Mouse (Mus musculus) midbrain, embryonic 14.5 days (tissue): ENCODE results near the gene Atp2a2. TPM values are rescaled to one million over a fixed set of nuclear protein-coding genes. Genes with fewer than 3 reads are reported as not detected.

ENCODE experiments used
- ATAC-seq: fragments of 200-750 bp; cut with Nextera tagmentation; 2 replicates; pipeline ENCODE4 v1.8.0; 2017; ENCODE audit warnings: moderate number of reproducible peaks, moderate library complexity; ENCODE audit not compliant: low FRiP score, low TSS enrichment
- DNase-seq: peaks from one replicate; pipeline ENCODE4 v3.0.0-alpha.2; 2015
- H3K27ac ChIP-seq: fragments of 300-500 bp; sonication (generic); replicated peaks from 2 replicates; pipeline ENCODE4 v1.5.1; 2014; ENCODE audit warnings: mild to moderate bottlenecking, low read depth, low read length, moderate library complexity
- H3K27me3 ChIP-seq: fragments of 300-500 bp; sonication (generic); 2 replicates; pipeline ENCODE4 v1.6.1; 2014; ENCODE audit warnings: low read length, control low read depth, mixed read lengths; ENCODE audit not compliant: control insufficient read depth, insufficient read depth
- H3K36me3 ChIP-seq: fragments of 300-500 bp; sonication (generic); 2 replicates; pipeline ENCODE4 v1.6.1; 2014; ENCODE audit warnings: low read length, control low read depth; ENCODE audit not compliant: control insufficient read depth, insufficient read depth
- H3K4me1 ChIP-seq: fragments of 300-500 bp; sonication (generic); 2 replicates; pipeline ENCODE4 v1.6.1; 2014; ENCODE audit warnings: mild to moderate bottlenecking, antibody characterized with exemption, low read length, control low read depth; ENCODE audit not compliant: control insufficient read depth, insufficient read depth
- H3K4me2 ChIP-seq: fragments of 300-500 bp; sonication (generic); 2 replicates; pipeline ENCODE4 v1.6.1; 2014; ENCODE audit warnings: mild to moderate bottlenecking, low read length, moderate library complexity
- H3K4me3 ChIP-seq: fragments of 300-500 bp; sonication (generic); replicated peaks from 2 replicates; pipeline ENCODE4 v1.5.1; 2014; ENCODE audit warnings: low read depth, low read length
- H3K9ac ChIP-seq: fragments of 300-500 bp; sonication (generic); replicated peaks from 2 replicates; pipeline ENCODE4 v1.6.1; 2014; ENCODE audit warnings: mild to moderate bottlenecking, low read length, moderate library complexity
- H3K9me3 ChIP-seq: fragments of 300-500 bp; sonication (generic); 2 replicates; pipeline ENCODE4 v1.6.1; 2016; ENCODE audit warnings: low read length, control low read depth, mixed read lengths; ENCODE audit not compliant: control insufficient read depth
- WGBS: fragments of 180-500 bp; shearing (Covaris S2); extraction: QIAGEN DNeasy Blood & Tissue Kit; methylation state at CpG from one replicate; pipeline ENCODE4 v1.1.7; 2014; 5-methylcytosine and 5-hydroxymethylcytosine counted together
- polyA plus RNA-seq: library from polyadenylated mRNA; unstranded; fragments of >200 nt; fragmentation: Nextera tagmentation; extraction: Ambion mirVana; gene quantifications from 2 replicates; pipeline ENCODE4 v1.2.1, GENCODE M21; 2014

Atp2a2 gene
- polyA plus RNA-seq, 1 experiment from 2014 or later, result 59.3 TPM

DNA sequence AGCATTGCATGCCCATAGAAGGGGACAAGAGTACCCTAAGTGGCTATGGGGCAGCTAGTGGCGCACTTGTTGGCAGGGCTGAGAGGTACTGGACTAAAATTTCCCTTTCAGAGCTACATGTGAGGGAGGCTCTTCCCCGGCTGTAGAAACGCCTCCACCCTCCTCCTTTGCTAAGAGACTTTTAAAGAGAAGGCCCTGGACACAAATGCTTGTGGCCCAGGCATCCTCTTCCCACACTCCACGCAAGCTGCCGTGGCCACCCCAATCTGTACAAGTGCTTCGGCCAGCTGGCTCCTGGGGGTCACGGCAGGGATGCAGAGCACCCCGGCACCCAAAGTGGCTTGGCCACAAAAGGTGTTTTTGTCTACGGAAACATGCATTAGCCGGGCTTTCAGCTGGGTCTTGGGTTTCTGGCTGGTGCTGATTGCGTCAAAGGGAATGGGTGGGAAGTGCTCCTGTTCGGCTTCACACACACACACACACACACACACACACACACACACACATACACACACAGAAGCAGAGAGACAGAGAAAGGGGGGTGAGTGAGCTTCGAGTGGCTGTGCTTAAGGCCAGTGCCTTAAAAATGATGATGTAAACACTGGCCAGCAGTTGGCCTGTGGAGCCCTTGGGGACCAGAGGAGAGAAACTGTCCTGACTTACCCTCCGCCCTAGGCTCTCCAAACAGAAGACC, 23.4 kb upstream of the Atp2a2 start:
- no peak overlapping the region for H3K27ac ChIP-seq
- no peak overlapping the region for H3K4me3 ChIP-seq
- H3K36me3 ChIP-seq, result no peaks in the 10 kb centered on the region
- H3K9me3 ChIP-seq, result no peaks in the 10 kb centered on the region
- ATAC-seq (no peak), DNase-seq (no peak)
- 84% methylated on average over 14 of the region's 14 CpGs for WGBS
- no peaks in the 10 kb centered on the region for H3K4me1 ChIP-seq
- no peaks in the 10 kb centered on the region for H3K27me3 ChIP-seq
- H3K4me2 ChIP-seq, result no peak overlapping the region
- H3K9ac ChIP-seq, result no peak overlapping the region

DNA sequence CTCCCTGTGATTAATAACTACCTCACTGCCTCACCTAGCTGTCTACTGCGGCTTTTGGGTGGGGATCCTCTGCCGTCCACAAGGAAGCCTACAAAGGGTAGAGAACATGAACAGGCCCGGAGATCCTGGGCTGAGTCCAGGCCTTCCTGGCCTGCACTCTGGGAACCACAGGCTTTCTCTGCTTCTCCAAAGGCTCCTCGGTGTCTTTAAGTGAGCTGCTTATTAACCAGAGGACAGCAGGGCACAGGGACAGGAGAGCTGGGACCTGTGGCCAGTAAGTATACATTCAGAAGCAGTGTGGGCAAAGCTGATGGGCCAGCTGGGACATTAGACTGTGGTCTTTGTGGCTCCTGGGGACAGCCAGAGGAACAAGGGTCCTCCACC, 22.8 kb upstream of the Atp2a2 start:
- Histone ChIP-seq H3K27ac (no peak overlapping the region), H3K9me3 (no peaks in the 10 kb centered on the region), H3K36me3 (no peaks in the 10 kb centered on the region), H3K9ac (no peak overlapping the region), H3K4me3 (no peak overlapping the region), H3K4me1 (no peaks in the 10 kb centered on the region), H3K4me2 (no peak overlapping the region), H3K27me3 (no peaks in the 10 kb centered on the region)
- no peak for ATAC-seq
- WGBS, result 86% methylated on average over 4 of the region's 4 CpGs
- DNase-seq, result no peak

DNA sequence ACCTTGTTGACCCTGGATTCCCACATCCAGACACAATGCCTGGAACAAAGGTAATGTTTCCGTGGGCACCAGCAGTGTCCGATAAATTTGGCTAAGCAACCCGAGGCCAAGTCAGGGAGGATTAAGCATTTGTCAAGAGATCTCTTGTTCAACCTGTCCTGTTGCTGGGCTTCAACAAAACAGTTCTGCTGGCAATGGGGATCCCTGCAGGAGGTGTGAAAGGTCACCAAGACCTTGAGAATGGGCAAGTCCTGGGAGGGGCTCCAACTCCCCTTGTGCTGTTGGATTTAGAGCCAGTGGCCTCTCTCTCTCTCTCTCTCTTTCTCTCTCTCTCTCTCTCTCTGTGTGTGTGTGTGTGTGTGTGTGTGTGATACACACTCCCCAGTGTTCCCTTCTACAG, 22.2 kb upstream of the Atp2a2 start:
- H3K27me3 ChIP-seq, result no peaks in the 10 kb centered on the region
- no peak overlapping the region for H3K4me2 ChIP-seq
- ATAC-seq (no peak), DNase-seq (no peak)
- no peak overlapping the region for H3K4me3 ChIP-seq
- H3K4me1 ChIP-seq, result no peaks in the 10 kb centered on the region
- H3K9me3 ChIP-seq, result no peaks in the 10 kb centered on the region
- no peaks in the 10 kb centered on the region for H3K36me3 ChIP-seq
- 33% methylated on average over 3 of the region's 3 CpGs for WGBS
- H3K9ac ChIP-seq, result no peak overlapping the region
- no peak overlapping the region for H3K27ac ChIP-seq

DNA sequence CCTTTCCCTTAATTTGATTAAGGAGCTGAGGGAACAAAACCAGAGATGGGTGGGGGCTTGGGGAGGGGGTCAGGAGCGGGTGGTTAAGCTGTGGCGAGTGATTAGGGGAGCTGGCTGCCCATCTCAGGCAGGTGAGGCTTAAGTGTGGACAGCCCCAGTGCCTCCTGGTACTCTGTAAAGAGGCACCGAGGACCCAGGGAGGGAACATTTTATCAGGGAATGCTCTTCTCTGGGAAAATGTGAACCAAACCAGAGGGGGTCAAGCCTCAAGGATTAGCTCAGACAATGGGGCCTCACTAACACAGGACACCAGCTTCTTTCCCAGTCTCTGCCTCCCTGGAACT, 19.1 kb upstream of the Atp2a2 start:
- no peak for ATAC-seq
- 39% methylated on average over 3 of the region's 3 CpGs for WGBS
- Histone ChIP-seq H3K9ac (no peak overlapping the region), H3K36me3 (no peaks in the 10 kb centered on the region), H3K27me3 (no peaks in the 10 kb centered on the region), H3K9me3 (no peaks in the 10 kb centered on the region), H3K27ac (no peak overlapping the region), H3K4me2 (no peak overlapping the region), H3K4me1 (no peaks in the 10 kb centered on the region), H3K4me3 (no peak overlapping the region)
- DNase-seq, result no peak

DNA sequence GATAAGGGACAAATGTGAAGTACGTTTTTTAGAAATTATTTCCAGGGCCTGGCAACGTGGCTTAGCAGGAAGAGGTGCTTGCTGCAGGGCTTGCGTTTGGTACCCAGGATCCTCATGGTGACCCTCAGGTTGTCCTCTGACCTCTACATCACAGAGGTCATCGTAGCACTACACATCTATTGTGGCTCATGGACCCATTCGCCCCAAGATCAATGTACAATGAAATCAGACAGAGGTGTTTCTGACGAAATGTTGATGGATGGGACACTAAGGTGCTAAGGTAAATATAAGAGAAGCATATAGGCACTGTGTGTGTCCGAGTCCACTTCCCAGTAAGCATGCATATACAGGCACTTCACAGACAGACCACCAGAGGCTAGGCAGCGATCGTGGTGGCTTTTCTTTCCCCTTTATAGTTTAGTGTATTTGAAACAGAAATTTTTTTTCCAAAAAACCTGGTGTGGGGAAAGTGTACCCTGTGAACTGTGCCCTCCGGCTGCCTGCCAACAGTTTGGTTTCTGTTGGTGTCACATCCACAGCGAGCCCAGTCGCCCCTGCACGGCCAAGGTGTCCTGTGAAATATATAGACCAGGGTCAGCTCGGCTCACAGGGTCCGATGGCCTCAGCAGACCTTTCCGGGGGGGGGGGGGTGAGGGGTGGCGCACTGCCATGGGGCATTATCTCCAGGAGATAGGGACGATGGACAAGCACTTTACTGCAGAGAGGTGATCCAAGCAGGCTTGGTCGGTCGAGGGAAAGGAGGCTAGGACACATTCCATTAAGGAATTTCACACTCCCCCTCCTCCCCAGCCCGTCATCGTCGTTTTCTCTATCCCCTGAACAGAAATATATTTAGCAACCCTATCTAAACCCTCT, 18.5 kb upstream of the Atp2a2 start:
- no peaks in the 10 kb centered on the region for H3K27me3 ChIP-seq
- no peak overlapping the region for H3K27ac ChIP-seq
- 72% methylated on average over 23 of the region's 23 CpGs for WGBS
- no peak overlapping the region for H3K4me2 ChIP-seq
- ATAC-seq (no peak), DNase-seq (no peak)
- no peak overlapping the region for H3K9ac ChIP-seq
- H3K9me3 ChIP-seq, result no peaks in the 10 kb centered on the region
- no peak overlapping the region for H3K4me3 ChIP-seq
- no peaks in the 10 kb centered on the region for H3K4me1 ChIP-seq
- no peaks in the 10 kb centered on the region for H3K36me3 ChIP-seq

DNA sequence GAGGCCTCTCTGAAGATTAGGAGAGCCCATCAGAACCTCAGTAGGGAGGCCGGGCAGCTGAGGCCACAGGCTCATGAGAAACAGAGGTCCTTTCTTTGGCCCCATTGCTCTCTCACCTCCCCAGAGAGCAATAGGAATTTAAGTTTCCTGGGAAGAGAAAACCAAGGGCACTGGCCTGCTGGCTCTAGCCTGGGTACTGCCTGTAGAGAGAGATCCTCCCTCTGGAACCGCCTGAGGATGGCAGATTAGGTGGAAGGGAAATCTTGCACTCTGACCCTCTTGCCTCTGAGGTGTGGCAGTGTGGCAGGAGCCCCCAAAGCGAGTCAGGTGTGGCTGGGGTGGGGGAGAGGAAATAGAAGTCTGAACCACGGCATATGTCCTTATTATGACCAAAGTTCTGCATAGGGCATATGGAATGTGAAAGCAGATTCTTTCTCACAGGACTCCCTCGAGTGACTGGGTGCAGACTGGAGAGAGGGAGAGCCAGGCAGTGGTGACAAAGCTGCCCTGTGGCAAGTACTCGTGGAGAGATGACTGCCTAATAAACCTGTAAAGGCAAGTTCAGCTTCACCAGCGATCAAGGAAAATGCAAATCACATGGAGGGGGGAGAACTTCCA, 17.1 kb upstream of the Atp2a2 start:
- ATAC-seq, result no peak
- H3K4me3 ChIP-seq, result no peak overlapping the region
- no peaks in the 10 kb centered on the region for H3K9me3 ChIP-seq
- H3K9ac ChIP-seq, result no peak overlapping the region
- no peak for DNase-seq
- WGBS, result 59% methylated on average over 7 of the region's 7 CpGs
- H3K36me3 ChIP-seq, result no peaks in the 10 kb centered on the region
- H3K4me1 ChIP-seq, result peaks cover 3% of the 10 kb centered on the region; the same call in 1 of the 2 replicates
- no peak overlapping the region for H3K27ac ChIP-seq
- no peaks in the 10 kb centered on the region for H3K27me3 ChIP-seq
- H3K4me2 ChIP-seq, result no peak overlapping the region

DNA sequence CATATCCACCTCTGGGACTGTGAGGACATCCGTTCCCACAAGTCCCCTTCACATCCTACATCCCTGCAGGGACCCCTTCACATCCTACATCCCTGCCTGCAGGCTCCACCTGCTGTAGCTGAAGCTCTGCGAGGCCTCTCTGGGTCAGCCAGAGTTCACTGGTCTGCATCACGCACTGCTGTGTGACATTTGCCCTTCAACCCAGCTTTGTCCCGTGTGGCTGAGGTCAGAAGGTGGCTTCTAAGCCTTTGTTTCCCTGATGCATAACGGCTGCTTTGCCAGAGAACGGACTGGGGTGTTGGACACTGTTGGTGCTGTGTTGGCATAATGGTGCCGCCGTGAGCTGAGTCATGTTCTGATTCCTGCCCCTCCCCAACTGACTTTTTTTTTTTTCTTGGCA, 16.2 kb upstream of the Atp2a2 start:
- Histone ChIP-seq H3K9ac (no peak overlapping the region), H3K36me3 (no peaks in the 10 kb centered on the region), H3K27me3 (no peaks in the 10 kb centered on the region), H3K27ac (no peak overlapping the region), H3K9me3 (no peaks in the 10 kb centered on the region), H3K4me1 (peaks cover 9% of the 10 kb centered on the region), H3K4me3 (no peak overlapping the region), H3K4me2 (no peak overlapping the region)
- ATAC-seq (no peak), DNase-seq (no peak)
- 17% methylated on average over 8 of the region's 8 CpGs for WGBS

DNA sequence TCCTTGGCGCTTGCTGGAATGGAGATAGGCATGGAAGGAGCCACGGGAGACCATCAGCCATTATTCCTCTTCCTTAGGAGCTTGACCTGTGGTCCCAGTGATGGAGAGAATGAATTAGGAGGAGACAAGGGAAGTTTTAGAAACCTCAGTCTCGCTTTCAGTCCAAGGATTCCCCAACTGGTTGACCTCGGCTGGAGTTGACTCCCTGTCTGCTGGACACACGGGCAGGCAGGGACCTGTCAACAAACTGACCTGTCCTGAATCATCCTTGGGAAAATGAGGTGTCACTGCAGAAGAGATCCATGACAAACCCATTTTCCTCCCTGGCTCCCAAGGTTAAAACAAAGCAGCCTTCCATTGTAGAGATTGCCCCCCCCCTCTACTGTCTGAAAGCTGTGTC, 14.9 kb upstream of the Atp2a2 start:
- Histone ChIP-seq H3K4me3 (no peak overlapping the region), H3K4me1 (peaks cover 9% of the 10 kb centered on the region), H3K27me3 (no peaks in the 10 kb centered on the region), H3K9me3 (no peaks in the 10 kb centered on the region), H3K4me2 (no peak overlapping the region), H3K27ac (no peak overlapping the region), H3K36me3 (no peaks in the 10 kb centered on the region), H3K9ac (no peak overlapping the region)
- ATAC-seq (no peak), DNase-seq (no peak)
- 86% methylated on average over 5 of the region's 5 CpGs for WGBS
